Mouse (Mus musculus) neural tube, embryonic 12.5 days (tissue): ENCODE results near the gene Smurf1. TPM values are rescaled to one million over a fixed set of nuclear protein-coding genes. Genes with fewer than 3 reads are reported as not detected.

Source experiments
- ATAC-seq: fragments of 200-750 bp; cut with Nextera tagmentation; 2 replicates; pipeline ENCODE4 v1.8.0; 2017; ENCODE audit warnings: low read depth, mild to moderate bottlenecking, moderate TSS enrichment, moderate library complexity; ENCODE audit not compliant: low FRiP score
- H3K27ac ChIP-seq: fragments of 300-500 bp; sonication (generic); 2 replicates; pipeline ENCODE4 v1.5.1; 2016
- H3K27me3 ChIP-seq: fragments of 300-500 bp; sonication (generic); replicated peaks from 2 replicates; pipeline ENCODE4 v1.6.1; 2016; ENCODE audit warnings: mild to moderate bottlenecking
- H3K36me3 ChIP-seq: fragments of 300-500 bp; sonication (generic); 2 replicates; pipeline ENCODE4 v1.6.1; 2016; ENCODE audit warnings: mild to moderate bottlenecking
- H3K4me1 ChIP-seq: fragments of 300-500 bp; sonication (generic); 2 replicates; pipeline ENCODE4 v1.6.1; 2016
- H3K4me2 ChIP-seq: fragments of 300-500 bp; sonication (generic); replicated peaks from 2 replicates; pipeline ENCODE4 v1.6.1; 2016; ENCODE audit warnings: mild to moderate bottlenecking
- H3K4me3 ChIP-seq: fragments of 300-500 bp; sonication (generic); 2 replicates; pipeline ENCODE4 v1.5.1; 2016
- H3K9ac ChIP-seq: fragments of 300-500 bp; sonication (generic); 2 replicates; pipeline ENCODE4 v1.6.1; 2016; ENCODE audit warnings: mild to moderate bottlenecking
- H3K9me3 ChIP-seq: fragments of 300-500 bp; sonication (generic); 2 replicates; pipeline ENCODE4 v1.6.1; 2016; ENCODE audit warnings: mild to moderate bottlenecking
- WGBS: fragments of 180-500 bp; shearing (Covaris S2); methylation state at CpG from one replicate; pipeline ENCODE4 v1.1.7; 2016; 5-methylcytosine and 5-hydroxymethylcytosine counted together
- polyA plus RNA-seq: library from polyadenylated mRNA; unstranded; fragments of >200 nt; fragmentation: Nextera tagmentation; extraction: Ambion mirVana; gene quantifications from 2 replicates; pipeline ENCODE4 v1.2.1, GENCODE M21; 2016

Gene Smurf1
- 26.5 and 30.2 TPM in 2 replicates for polyA plus RNA-seq

DNA sequence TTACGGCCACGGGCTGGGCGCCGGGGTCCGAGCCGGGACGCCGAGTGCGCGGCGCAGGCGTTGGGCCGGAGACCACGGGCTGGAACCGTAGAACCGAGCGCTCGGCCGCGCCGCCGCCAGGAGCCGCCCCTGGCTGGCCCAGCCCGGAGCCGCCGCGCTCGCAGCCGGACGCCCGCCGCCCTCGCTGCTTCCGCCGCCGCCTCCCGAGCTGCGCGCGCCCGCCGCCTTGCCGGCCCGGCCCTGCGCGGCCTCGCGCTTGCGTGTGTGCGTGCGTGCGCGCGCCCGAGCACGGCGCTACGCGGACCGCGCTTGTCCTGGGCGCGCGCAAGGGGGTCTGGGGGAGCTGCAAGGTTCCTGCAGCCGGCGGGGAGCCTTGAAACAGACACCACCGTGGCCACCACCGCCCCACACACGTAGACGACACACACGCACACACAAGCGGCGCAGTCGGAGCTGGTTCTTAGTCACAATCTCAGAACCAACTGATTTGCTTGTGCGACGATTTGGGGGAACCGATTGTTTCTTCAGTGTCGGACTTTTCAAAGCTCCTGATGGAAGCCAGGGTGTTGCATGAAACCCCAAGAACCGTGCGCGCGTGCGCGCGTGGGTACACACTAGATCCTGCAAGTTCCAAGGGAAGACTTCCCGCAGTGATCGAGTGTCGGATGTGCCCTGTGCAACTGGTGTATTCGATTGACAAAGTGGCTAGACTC lies at the start of gene Smurf1:
Gene Smurf1, minus strand, starts transcription at position 209 of the 713 bp plus-strand sequence.
- Histone ChIP-seq H3K9ac (peak within 1 kb of the TSS; percentile 97), H3K36me3 (no peaks in the 10 kb centered on the region), H3K4me3 (peak within 1 kb of the TSS; percentile 96), H3K27me3 (peaks cover 4% of the 10 kb centered on the region), H3K9me3 (no peaks in the 10 kb centered on the region), H3K4me1 (peaks cover 25% of the 10 kb centered on the region), H3K27ac (peak within 1 kb of the TSS; percentile 80), H3K4me2 (peak within 1 kb of the TSS; percentile 72)
- peak; percentile 69 for ATAC-seq
- under 1% methylated on average over 80 of the region's 89 CpGs for WGBS

DNA sequence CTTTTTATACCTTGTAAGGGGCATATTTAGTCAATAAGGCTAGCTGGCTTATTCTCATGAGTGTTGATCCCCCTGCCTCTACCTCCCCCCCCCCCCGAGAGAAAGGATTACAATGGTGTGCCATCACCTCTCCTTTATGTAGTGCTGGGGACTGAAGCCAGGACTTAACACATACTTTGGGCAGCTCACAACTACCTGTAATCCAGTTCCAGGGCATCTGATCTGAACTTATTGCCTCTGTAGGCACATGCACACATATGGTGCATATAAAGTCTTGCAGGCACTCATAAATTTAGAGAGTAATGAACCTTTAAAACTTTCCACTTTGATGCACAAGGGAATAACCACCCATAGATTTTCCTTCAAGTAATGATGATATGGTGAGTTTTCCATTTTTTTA lies 48.6 kb upstream of the Smurf1 start:
- WGBS, result 86% methylated on average over 1 of the region's 1 CpGs
- ATAC-seq, result no peak
- no peak overlapping the region for H3K9ac ChIP-seq

DNA sequence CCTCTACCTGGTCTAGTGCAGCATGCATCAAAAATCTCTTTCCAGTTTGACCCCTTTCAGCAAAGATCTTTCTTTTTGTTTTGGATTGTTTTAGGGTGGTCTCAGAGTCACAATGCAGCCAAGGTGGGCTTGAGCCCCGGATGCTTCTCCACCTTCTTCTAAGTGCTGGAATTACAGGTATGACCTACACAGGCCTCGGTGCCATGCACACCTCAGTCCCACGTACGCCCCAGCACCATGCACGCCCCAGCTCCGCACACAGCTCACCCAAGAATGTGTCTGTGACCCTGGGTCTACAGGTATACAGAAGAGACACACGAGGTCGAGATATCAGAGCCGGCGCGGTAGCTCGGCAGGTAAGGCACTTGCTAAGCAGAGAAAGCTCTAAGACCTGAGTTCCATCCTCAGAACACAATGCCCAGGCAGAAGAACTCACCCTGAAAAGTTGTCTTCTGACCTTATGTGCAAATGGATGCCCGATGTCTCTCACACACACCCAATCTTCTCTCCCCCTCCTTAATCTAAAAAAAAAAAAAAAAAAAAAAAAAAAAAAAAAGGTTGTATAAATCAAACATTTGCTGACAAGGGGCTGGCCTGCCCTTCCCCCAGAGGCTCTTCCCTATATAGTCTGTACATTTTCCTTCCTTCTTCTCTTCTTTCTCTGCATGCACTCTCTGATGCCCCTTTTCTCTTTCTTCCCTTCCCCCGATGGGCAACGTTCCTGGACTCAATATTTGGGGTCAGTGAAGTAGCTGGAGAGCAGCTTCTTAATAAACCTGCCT lies 43.4 kb upstream of the Smurf1 start:
- Histone ChIP-seq H3K9ac (no peak overlapping the region), H3K27ac (no peak overlapping the region), H3K4me3 (no peak overlapping the region), H3K4me1 (no peaks in the 10 kb centered on the region), H3K9me3 (no peaks in the 10 kb centered on the region), H3K4me2 (no peak overlapping the region), H3K36me3 (no peaks in the 10 kb centered on the region), H3K27me3 (no peaks in the 10 kb centered on the region)
- ATAC-seq, result no peak
- WGBS, result 93% methylated on average over 15 of the region's 15 CpGs

More for the DNA sequence above, 48.6 kb upstream of the Smurf1 start:
- no peaks in the 10 kb centered on the region for H3K4me1 ChIP-seq
- no peak overlapping the region for H3K27ac ChIP-seq
- H3K27me3 ChIP-seq, result no peaks in the 10 kb centered on the region
- H3K36me3 ChIP-seq, result no peaks in the 10 kb centered on the region
- no peak overlapping the region for H3K4me2 ChIP-seq
- no peaks in the 10 kb centered on the region for H3K9me3 ChIP-seq
- H3K4me3 ChIP-seq, result no peak overlapping the region

DNA sequence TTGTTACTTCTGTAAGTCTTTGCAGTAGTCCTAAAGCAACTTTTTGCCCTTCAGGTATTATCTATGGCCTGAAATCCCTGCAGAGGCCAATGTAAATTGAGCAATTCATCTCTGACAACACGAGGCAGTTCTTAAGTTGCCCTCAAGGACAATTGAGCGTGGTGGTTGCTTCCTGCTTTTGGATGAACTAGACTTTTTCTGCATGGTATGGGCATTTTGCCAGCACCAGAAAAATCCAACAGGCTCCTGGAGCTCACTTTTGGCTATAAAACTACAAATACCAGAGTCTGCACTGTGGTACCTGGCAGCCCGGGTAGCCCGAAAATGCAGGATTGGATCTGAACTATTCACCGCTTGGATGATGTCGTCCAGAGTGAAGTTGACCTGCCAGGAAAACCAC lies 39.9 kb upstream of the Smurf1 start:
- Histone ChIP-seq H3K36me3 (no peaks in the 10 kb centered on the region), H3K4me2 (no peak overlapping the region), H3K27ac (no peak overlapping the region), H3K27me3 (no peaks in the 10 kb centered on the region), H3K9me3 (no peaks in the 10 kb centered on the region), H3K4me1 (no peaks in the 10 kb centered on the region), H3K9ac (no peak overlapping the region), H3K4me3 (no peak overlapping the region)
- ATAC-seq, result no peak
- WGBS, result 85% methylated on average over 6 of the region's 6 CpGs

DNA sequence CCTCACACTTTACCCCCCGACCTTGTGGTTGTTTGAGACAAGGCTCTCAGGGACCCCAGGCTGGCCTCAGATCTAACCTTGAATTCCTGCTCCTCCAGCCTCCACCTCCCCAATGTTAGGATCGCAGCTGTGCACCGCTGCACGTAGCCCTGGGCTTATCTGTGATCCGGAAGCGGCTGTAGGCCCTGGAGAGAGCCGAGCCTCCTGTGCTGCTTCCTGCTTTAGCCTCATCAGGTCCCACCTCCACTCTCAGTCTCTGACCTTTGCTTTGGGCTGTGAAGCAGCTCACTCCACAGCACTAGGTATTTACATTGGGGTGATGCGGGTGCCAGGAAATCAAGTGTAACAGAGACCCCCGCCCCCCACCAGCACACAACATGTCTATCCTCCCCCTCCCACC lies 38.8 kb upstream of the Smurf1 start:
- no peak for ATAC-seq
- H3K27ac ChIP-seq, result no peak overlapping the region
- no peak overlapping the region for H3K9ac ChIP-seq
- H3K36me3 ChIP-seq, result no peaks in the 10 kb centered on the region
- H3K4me1 ChIP-seq, result no peaks in the 10 kb centered on the region
- H3K4me2 ChIP-seq, result no peak overlapping the region
- H3K4me3 ChIP-seq, result no peak overlapping the region
- no peaks in the 10 kb centered on the region for H3K27me3 ChIP-seq
- H3K9me3 ChIP-seq, result no peaks in the 10 kb centered on the region
- 86% methylated on average over 9 of the region's 9 CpGs for WGBS

DNA sequence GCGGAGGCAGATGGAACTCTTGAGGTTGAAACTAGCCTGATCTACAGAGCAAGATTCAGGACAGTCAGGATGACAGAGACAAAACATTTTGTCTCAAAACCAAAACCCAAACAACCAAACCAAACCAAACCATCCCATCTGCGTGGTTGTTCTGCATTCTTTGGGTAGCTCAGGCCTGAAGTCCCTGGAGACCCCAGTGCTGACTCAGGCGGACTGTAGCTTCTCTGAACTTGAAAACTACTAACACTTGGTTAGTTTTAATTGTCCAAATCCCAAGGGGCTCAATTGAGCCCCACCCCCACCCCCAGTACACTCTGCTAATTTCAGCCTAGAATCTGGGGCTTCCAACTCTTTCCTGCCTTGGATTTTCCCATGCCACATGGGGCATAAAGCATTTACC lies 37.7 kb upstream of the Smurf1 start:
- Histone ChIP-seq H3K4me1 (no peaks in the 10 kb centered on the region), H3K9ac (no peak overlapping the region), H3K9me3 (no peaks in the 10 kb centered on the region), H3K27ac (no peak overlapping the region), H3K27me3 (no peaks in the 10 kb centered on the region), H3K36me3 (no peaks in the 10 kb centered on the region), H3K4me2 (no peak overlapping the region), H3K4me3 (no peak overlapping the region)
- 86% methylated on average over 3 of the region's 3 CpGs for WGBS
- no peak for ATAC-seq

DNA sequence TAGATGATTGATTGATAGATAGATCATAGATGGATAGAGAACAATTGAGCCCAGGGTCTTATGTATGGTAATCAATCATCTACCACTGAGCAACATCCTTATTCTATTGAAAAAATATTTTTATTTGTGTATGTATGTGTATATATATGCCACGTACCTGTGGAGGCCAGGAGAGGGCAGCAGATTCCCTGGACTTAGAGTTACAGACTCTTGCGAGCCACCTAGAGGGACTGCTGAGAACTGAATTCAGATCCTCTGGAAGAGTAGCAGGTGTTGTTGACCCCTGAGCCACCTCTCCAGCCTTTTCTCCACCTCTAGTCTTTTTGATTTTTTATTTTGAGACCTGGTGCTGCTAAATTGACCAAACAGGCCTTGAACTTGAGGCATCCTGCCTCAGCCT lies 32.8 kb upstream of the Smurf1 start:
- 41% methylated on average over 2 of the region's 2 CpGs for WGBS
- Histone ChIP-seq H3K9ac (no peak overlapping the region), H3K4me1 (no peaks in the 10 kb centered on the region), H3K27ac (no peak overlapping the region), H3K9me3 (no peaks in the 10 kb centered on the region), H3K4me2 (no peak overlapping the region), H3K4me3 (no peak overlapping the region), H3K36me3 (no peaks in the 10 kb centered on the region), H3K27me3 (no peaks in the 10 kb centered on the region)
- ATAC-seq, result no peak

DNA sequence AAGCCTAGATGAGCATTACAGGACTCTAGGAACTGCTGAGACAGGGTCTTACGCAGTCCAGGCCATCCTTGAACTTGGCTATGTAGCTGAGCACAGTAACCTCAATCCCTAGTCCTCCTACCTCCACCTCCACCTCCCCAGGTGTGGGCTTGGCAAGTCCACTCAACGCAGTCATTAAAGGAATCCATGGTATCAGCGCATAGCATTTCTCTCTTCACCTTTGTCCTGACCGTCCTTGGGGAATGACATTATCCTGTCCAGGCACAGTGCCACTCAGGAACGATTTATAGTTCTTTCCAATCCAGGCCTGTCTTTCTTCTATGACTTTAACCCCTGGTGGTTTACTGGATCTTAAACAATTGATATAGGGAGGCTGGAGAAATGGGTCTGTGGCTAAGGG lies 24.8 kb upstream of the Smurf1 start:
- Histone ChIP-seq H3K9ac (no peak overlapping the region), H3K4me1 (no peaks in the 10 kb centered on the region), H3K27me3 (no peaks in the 10 kb centered on the region), H3K27ac (no peak overlapping the region), H3K4me3 (no peak overlapping the region), H3K36me3 (no peaks in the 10 kb centered on the region), H3K9me3 (no peaks in the 10 kb centered on the region), H3K4me2 (no peak overlapping the region)
- 88% methylated on average over 5 of the region's 5 CpGs for WGBS
- ATAC-seq, result no peak

DNA sequence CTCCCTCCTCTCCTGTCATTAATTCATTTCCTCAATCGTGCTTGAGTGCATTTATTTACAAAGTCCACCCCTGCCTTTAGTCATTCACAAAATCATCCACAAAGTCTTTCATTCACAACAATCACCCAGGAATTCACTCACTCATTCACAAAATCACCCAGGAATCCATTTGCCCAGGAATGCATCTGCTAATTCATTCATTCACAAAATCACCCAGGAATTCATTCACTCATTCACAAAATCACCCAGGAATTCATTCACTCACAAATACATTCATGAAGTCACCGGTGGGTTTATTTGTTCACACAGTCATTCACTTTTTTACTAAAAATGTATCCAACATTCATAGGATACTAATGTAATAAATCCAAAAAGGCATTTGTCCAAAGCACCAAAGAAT lies 24.4 kb upstream of the Smurf1 start:
- ATAC-seq, result no peak
- Histone ChIP-seq H3K4me2 (no peak overlapping the region), H3K27me3 (no peaks in the 10 kb centered on the region), H3K9me3 (no peaks in the 10 kb centered on the region), H3K4me1 (no peaks in the 10 kb centered on the region), H3K4me3 (no peak overlapping the region), H3K9ac (no peak overlapping the region), H3K36me3 (no peaks in the 10 kb centered on the region), H3K27ac (no peak overlapping the region)
- 57% methylated on average over 2 of the region's 2 CpGs for WGBS

DNA sequence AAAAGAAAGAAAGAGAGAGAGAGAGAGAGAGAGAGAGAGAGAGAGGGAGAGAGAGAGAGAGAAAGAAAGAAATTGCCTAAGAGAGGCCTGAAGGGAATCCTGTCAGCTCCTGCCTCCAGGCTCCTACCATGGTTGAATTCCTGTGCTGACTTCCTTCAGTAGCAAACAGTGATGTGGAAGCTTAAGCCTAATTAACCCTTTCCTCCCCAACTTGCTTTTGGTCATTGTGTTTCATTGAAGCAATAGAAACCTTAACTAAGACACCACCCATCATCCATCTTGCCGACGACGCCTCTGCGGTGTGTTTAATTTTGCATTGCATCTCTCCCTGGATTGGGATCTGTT lies 23.4 kb upstream of the Smurf1 start:
- Histone ChIP-seq H3K27me3 (no peaks in the 10 kb centered on the region), H3K4me1 (no peaks in the 10 kb centered on the region), H3K9me3 (peaks cover 3% of the 10 kb centered on the region; the same call in 1 of the 2 replicates), H3K4me3 (no peak overlapping the region), H3K4me2 (no peak overlapping the region), H3K27ac (no peak overlapping the region), H3K9ac (no peak overlapping the region), H3K36me3 (no peaks in the 10 kb centered on the region)
- ATAC-seq, result no peak
- WGBS, result 86% methylated on average over 4 of the region's 4 CpGs

DNA sequence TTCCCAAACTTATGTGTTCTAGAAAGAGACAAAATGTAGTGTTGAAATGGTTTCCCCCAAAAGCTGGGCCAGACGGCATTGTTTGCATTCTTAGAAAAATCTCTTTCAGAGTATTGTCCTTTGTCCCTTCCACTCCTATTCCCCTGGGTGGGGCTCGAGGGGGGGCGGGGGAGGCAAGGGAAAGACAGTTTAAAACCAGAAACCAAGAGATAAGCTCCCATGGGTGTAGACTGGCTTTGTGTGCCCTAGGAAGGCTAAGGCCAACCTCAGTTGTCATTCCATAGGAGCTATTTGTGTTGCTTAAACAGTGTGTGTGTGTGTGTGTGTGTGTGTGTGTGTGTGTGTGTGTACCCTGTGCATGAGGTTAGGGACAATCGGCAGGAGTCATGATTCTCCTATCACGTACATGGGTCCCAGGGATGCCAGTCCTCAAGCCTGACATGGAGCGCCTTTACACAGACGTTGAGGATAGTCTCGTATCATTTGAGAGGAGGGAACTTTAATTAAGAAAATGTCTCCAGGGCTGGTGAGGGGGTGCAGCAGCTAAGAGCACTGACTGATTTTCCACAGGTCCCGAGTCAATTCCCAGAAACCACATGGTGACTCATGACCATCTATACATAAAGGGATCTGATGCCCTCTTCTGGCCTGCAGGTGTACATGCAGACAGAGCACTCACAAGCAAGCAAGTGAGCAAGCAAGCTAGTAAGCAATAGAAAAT lies 22.9 kb upstream of the Smurf1 start:
- no peak overlapping the region for H3K4me3 ChIP-seq
- no peaks in the 10 kb centered on the region for H3K36me3 ChIP-seq
- H3K4me1 ChIP-seq, result no peaks in the 10 kb centered on the region
- no peak overlapping the region for H3K27ac ChIP-seq
- no peak for ATAC-seq
- WGBS, result 61% methylated on average over 9 of the region's 9 CpGs
- peaks cover 7% of the 10 kb centered on the region; the same call in 1 of the 2 replicates for H3K9me3 ChIP-seq
- H3K4me2 ChIP-seq, result no peak overlapping the region
- no peaks in the 10 kb centered on the region for H3K27me3 ChIP-seq
- H3K9ac ChIP-seq, result no peak overlapping the region

DNA sequence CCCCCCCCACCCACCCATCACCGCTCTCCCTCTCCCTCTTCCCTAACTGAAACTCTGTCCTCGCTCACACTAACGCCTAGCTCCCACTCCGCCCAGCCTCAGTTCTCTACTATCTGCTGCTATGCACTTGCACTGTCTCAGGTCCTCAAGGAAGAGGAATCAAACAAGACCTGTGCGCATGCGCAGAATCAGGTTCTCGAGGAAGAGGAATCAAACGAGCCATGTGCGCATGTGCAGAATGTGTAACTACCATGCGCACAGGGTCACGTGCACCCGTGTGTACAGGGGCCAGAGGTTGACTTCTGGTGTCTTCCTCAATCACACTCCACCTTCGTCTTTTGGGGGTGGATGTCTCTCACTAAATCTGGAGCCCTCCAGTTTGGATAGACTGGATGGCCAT lies 21.9 kb upstream of the Smurf1 start:
- WGBS, result 94% methylated on average over 13 of the region's 13 CpGs
- no peak overlapping the region for H3K9ac ChIP-seq
- H3K27ac ChIP-seq, result no peak overlapping the region

More for the DNA sequence above, 21.9 kb upstream of the Smurf1 start:
- Histone ChIP-seq H3K4me2 (no peak overlapping the region), H3K9me3 (peaks cover 13% of the 10 kb centered on the region; the same call in 1 of the 2 replicates), H3K36me3 (no peaks in the 10 kb centered on the region), H3K4me1 (no peaks in the 10 kb centered on the region), H3K27me3 (no peaks in the 10 kb centered on the region), H3K4me3 (no peak overlapping the region)
- no peak for ATAC-seq
